Mouse (Mus musculus) liver, postnatal 0 days (tissue): ENCODE data around the gene A030014E15Rik.

ENCODE experiments used
- CTCF ChIP-seq: sonication (generic); IDR thresholded peaks from 2 replicates; pipeline ENCODE4 v1.5.1; 2016; ENCODE audit warnings: antibody characterized with exemption, low read depth
- EP300 ChIP-seq: IDR thresholded peaks from 2 replicates; pipeline ENCODE4 v1.6.1; 2016; ENCODE audit warnings: antibody characterized with exemption, low read depth, mild to moderate bottlenecking

DNA sequence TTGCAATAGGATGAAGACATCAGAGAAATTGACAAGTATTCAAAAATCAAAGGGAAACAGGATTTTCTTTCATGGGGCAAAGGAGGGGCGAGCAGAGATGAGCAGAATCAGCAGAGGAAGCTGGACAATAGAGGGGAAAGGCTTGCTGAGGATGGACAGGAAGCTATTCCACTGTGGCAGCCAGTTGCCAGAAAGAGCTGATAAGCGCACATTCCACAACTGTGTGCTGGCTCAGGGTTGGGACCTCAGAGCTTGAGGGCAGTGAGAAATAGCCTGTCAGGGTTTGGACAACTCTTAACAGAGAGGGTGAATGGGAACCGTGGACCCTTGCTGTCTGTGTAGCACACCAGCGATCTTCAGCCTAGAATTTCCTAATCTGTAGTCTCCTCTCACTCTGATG lies 47.3 kb downstream of the A030014E15Rik start:
- no peak for TF ChIP-seq CTCF
- TF ChIP-seq EP300: peak; percentile 23; the same call in 1 of the 2 replicates
